Mouse (Mus musculus): ENCODE results near the gene Zfp292.

DNA sequence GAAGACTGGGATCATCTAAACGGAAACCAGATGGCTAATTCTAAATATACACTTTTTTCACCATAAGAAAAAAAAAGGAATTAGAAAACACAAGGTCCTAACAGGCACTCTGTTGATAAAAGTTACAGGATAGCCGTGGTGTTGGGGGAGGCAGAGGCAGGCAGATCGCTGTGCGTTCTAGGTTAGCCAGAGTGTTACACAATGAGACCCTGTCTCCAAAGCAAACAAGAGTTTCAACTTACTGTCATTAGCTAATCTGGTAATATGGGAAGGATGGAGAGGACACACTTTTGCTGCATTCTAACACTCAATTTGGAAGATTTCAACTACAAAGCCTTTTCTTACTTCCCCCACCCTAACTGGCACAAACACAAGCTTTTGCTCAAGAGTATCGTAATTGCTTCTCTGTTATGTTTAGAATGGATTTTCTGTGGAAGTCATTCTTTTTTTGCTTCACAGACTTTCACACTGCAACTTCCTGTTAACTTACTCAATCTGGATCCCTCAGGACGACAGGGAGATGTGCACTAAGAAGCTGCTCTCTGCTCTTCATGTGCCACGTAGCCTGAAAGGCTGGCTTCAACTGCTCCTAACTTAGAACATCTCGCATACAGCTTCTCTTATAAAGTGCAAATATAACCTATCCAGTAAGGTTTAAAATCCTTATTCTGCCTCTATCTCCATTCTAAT is 85.3 kb downstream of the Zfp292 start:
- TF ChIP-seq GATA1 (IDR thresholded peaks at IDR 0.05; ENCODE audit: low read length): no peak
- no peak for TF ChIP-seq TAL1 (IDR thresholded peaks at IDR 0.05; ENCODE audit: low read length)

Measured in erythroblast, embryonic 14.5 days (primary cell).